Mouse (Mus musculus) hindbrain, postnatal 0 days (tissue): ENCODE data around the gene Pdxk. TPM values are rescaled to one million over a fixed set of nuclear protein-coding genes. Genes with fewer than 3 reads are reported as not detected.
"Not testable (repeated sequence)": the region's sequence is repeated elsewhere in the genome, so short reads cannot be mapped to it uniquely, and the experiment has no call there.

Experiments used
- ATAC-seq: fragments of 200-750 bp; cut with Nextera tagmentation; 2 replicates; pipeline ENCODE4 v1.8.0; 2017; ENCODE audit warnings: mild to moderate bottlenecking, moderate TSS enrichment, moderate library complexity
- DNase-seq: peaks from one replicate; pipeline ENCODE4 v3.0.0-alpha.2; 2015; ENCODE audit warnings: low spot score
- H3K27ac ChIP-seq: fragments of 300-500 bp; sonication (generic); 2 replicates; pipeline ENCODE4 v1.5.1; 2014; ENCODE audit warnings: mild to moderate bottlenecking
- H3K27me3 ChIP-seq: fragments of 300-500 bp; sonication (generic); 2 replicates; pipeline ENCODE4 v1.6.1; 2014; ENCODE audit warnings: low read length, mixed read lengths; ENCODE audit not compliant: insufficient read depth
- H3K36me3 ChIP-seq: fragments of 300-500 bp; sonication (generic); 2 replicates; pipeline ENCODE4 v1.6.1; 2014; ENCODE audit warnings: low read length, mixed read lengths; ENCODE audit not compliant: insufficient read depth
- H3K4me1 ChIP-seq: fragments of 300-500 bp; sonication (generic); 2 replicates; pipeline ENCODE4 v1.6.1; 2014; ENCODE audit warnings: antibody characterized with exemption, low read length, mixed read lengths; ENCODE audit not compliant: insufficient read depth
- H3K4me2 ChIP-seq: fragments of 300-500 bp; sonication (generic); 2 replicates; pipeline ENCODE4 v1.6.1; 2014; ENCODE audit warnings: low read depth, mild to moderate bottlenecking, low read length, moderate library complexity, mixed read lengths
- H3K4me3 ChIP-seq: fragments of 300-500 bp; sonication (generic); 2 replicates; pipeline ENCODE4 v1.5.1; 2014; ENCODE audit warnings: low read length
- H3K9ac ChIP-seq: fragments of 300-500 bp; sonication (generic); replicated peaks from 2 replicates; pipeline ENCODE4 v1.6.1; 2014; ENCODE audit warnings: mild to moderate bottlenecking, low read length, moderate library complexity, mixed read lengths
- H3K9me3 ChIP-seq: fragments of 300-500 bp; sonication (generic); 2 replicates; pipeline ENCODE4 v1.6.1; 2016; ENCODE audit warnings: low read length, mixed read lengths
- CTCF ChIP-seq: IDR thresholded peaks from 2 replicates; pipeline ENCODE4 v1.5.1; 2016; ENCODE audit warnings: antibody characterized with exemption, control low read depth, low read depth
- WGBS: fragments of 180-500 bp; shearing (Covaris S2); extraction: QIAGEN DNeasy Blood & Tissue Kit; methylation state at CpG from one replicate; pipeline ENCODE4 v1.1.7; 2014; 5-methylcytosine and 5-hydroxymethylcytosine counted together
- polyA plus RNA-seq: library from polyadenylated mRNA; unstranded; fragments of >200 nt; fragmentation: Nextera tagmentation; extraction: Ambion mirVana; gene quantifications from 2 replicates; pipeline ENCODE4 v1.2.1, GENCODE M21; 2015
- total RNA-seq: library from RNA; depleted of rRNA; stranded (reverse); fragments of >200 nt; gene quantifications from 2 replicates; pipeline ENCODE4 v1.2.3, GENCODE M21; 2014; rRNA removed

The Pdxk gene
- total RNA-seq (63.1 and 70.7 TPM in 2 replicates), polyA plus RNA-seq (42.8 and 45.8 TPM in 2 replicates)

- Histone ChIP-seq H3K27ac (peak within 1 kb of the TSS; percentile 76), H3K4me1 (peaks cover 5% of the 10 kb centered on the region; the same call in 1 of the 2 replicates), H3K4me3 (peak within 1 kb of the TSS; percentile 76), H3K9me3 (no peaks in the 10 kb centered on the region), H3K9ac (peak within 1 kb of the TSS; percentile 81), H3K36me3 (no peaks in the 10 kb centered on the region), H3K4me2 (peak within 1 kb of the TSS; percentile 96), H3K27me3 (no peaks in the 10 kb centered on the region)
- TF ChIP-seq CTCF: no peak
- under 1% methylated on average over 35 of the region's 35 CpGs for WGBS
- ATAC-seq (peak; percentile 95), DNase-seq (peak; percentile 96)
Measured at GRCm38 (mm10) chr10:78464792-78465207, at the start of gene Pdxk. TSS of gene Pdxk (minus strand) at chr10:78464975.

GRCm38 (mm10) chr10:78502986-78503733 lies 38.4 kb upstream of the Pdxk start:
- H3K36me3 ChIP-seq: no peaks in the 10 kb centered on the region
- no peaks in the 10 kb centered on the region for H3K4me1 ChIP-seq
- H3K9ac ChIP-seq: no peak overlapping the region
- no peaks in the 10 kb centered on the region for H3K27me3 ChIP-seq
- ATAC-seq (no peak), DNase-seq (no peak)
- TF ChIP-seq CTCF: no peak
- H3K27ac ChIP-seq: no peak overlapping the region
- H3K9me3 ChIP-seq: no peaks in the 10 kb centered on the region
- no peak overlapping the region for H3K4me2 ChIP-seq
- 84% methylated on average over 6 of the region's 6 CpGs for WGBS
- H3K4me3 ChIP-seq: no peak overlapping the region

GRCm38 (mm10) chr10:78487431-78488086 lies 22.8 kb upstream of the Pdxk start:
- TF ChIP-seq CTCF: peak; percentile 93
- Histone ChIP-seq H3K36me3 (no peaks in the 10 kb centered on the region), H3K27me3 (no peaks in the 10 kb centered on the region), H3K27ac (no peak overlapping the region), H3K4me2 (peak overlapping the region; percentile 47), H3K4me3 (no peak overlapping the region), H3K4me1 (no peaks in the 10 kb centered on the region), H3K9ac (no peak overlapping the region), H3K9me3 (no peaks in the 10 kb centered on the region)
- peak; percentile 85 for DNase-seq
- WGBS: 12% methylated on average over 25 of the region's 26 CpGs
- ATAC-seq: peak; percentile 85

GRCm38 (mm10) chr10:78486871-78487270 lies 22.1 kb upstream of the Pdxk start:
- DNase-seq (no peak), ATAC-seq (no peak)
- H3K9ac ChIP-seq: no peak overlapping the region
- no peak for TF ChIP-seq CTCF
- H3K9me3 ChIP-seq: no peaks in the 10 kb centered on the region
- H3K27ac ChIP-seq: no peak overlapping the region
- no peak overlapping the region for H3K4me2 ChIP-seq
- H3K4me3 ChIP-seq: no peak overlapping the region
- H3K4me1 ChIP-seq: no peaks in the 10 kb centered on the region
- WGBS: 80% methylated on average over 5 of the region's 5 CpGs
- H3K36me3 ChIP-seq: no peaks in the 10 kb centered on the region
- no peaks in the 10 kb centered on the region for H3K27me3 ChIP-seq

- not testable (repeated sequence) for H3K4me2 ChIP-seq, H3K9ac ChIP-seq, ATAC-seq, H3K27me3 ChIP-seq, H3K4me3 ChIP-seq, DNase-seq, H3K4me1 ChIP-seq, H3K36me3 ChIP-seq, H3K9me3 ChIP-seq, H3K27ac ChIP-seq
- WGBS: 77% methylated on average over 2 of the region's 2 CpGs
Measured at GRCm38 (mm10) chr10:78485369-78485768, 20.6 kb upstream of the Pdxk start.

GRCm38 (mm10) chr10:78481928-78482499 lies 17.2 kb upstream of the Pdxk start:
- Histone ChIP-seq H3K4me1 (peaks cover 3% of the 10 kb centered on the region; the same call in 1 of the 2 replicates), H3K4me2 (peak overlapping the region; percentile 72), H3K27me3 (no peaks in the 10 kb centered on the region), H3K36me3 (no peaks in the 10 kb centered on the region), H3K9me3 (no peaks in the 10 kb centered on the region), H3K27ac (0 out of 2 replicates have a peak overlapping the region, but pooled peaks have one; percentile 13), H3K4me3 (peak overlapping the region; percentile 42), H3K9ac (peak overlapping the region; percentile 40)
- peak; percentile 61 for TF ChIP-seq CTCF
- ATAC-seq: peak; percentile 93
- under 1% methylated on average over 35 of the region's 35 CpGs for WGBS
- peak; percentile 82 for DNase-seq
